Mouse (Mus musculus) ES-E14 (cell line): ENCODE measurements around the gene Mansc1. TPM values are rescaled to one million over a fixed set of nuclear protein-coding genes. Genes with fewer than 3 reads are reported as not detected.

Source experiments
- DNase-seq: peaks from one replicate; pipeline ENCODE4 v3.0.0-alpha.2; 2013; ENCODE audit warnings: low read depth, low spot score
- H3K27ac ChIP-seq: 2 replicates; pipeline ENCODE4 v1.5.1; 2012; ENCODE audit warnings: low read depth, mild to moderate bottlenecking, low read length, moderate library complexity, mixed read lengths; ENCODE audit not compliant: poor library complexity, insufficient read depth, severe bottlenecking
- H3K36me3 ChIP-seq: 2 replicates; pipeline ENCODE4 v1.6.1; 2012; ENCODE audit warnings: mild to moderate bottlenecking, low read length, moderate library complexity, mixed read lengths; ENCODE audit not compliant: control insufficient read depth, poor library complexity, insufficient read depth, severe bottlenecking
- H3K4me1 ChIP-seq, 2 experiments: fragments of 150-350 bp in 1 of 2; sonication (generic) in 1 of 2; 2 replicates each; pipeline ENCODE4 v1.6.1; 2012; ENCODE audit warnings: low read length in 2 of 2, mild to moderate bottlenecking in 1 of 2, mixed read lengths in 1 of 2; ENCODE audit not compliant: control insufficient read depth in 2 of 2, insufficient read depth in 2 of 2, poor library complexity in 1 of 2
- H3K4me3 ChIP-seq, 2 experiments: fragments of 150-350 bp in 1 of 2; sonication (generic) in 1 of 2; 2 replicates each; pipeline ENCODE4 v1.5.1; 2012; ENCODE audit warnings: low read length in 2 of 2, low read depth in 1 of 2, mild to moderate bottlenecking in 1 of 2, mixed read lengths in 1 of 2; ENCODE audit not compliant: insufficient read depth in 1 of 2, poor library complexity in 1 of 2, severe bottlenecking in 1 of 2
- H3K9ac ChIP-seq: 2 replicates; pipeline ENCODE4 v1.6.1; 2012; ENCODE audit warnings: low read depth, mild to moderate bottlenecking, low read length, mixed read lengths; ENCODE audit not compliant: poor library complexity, insufficient read depth, severe bottlenecking
- H3K9me3 ChIP-seq: fragments of 150-350 bp; sonication (generic); 2 replicates; pipeline ENCODE4 v1.6.1; 2012; ENCODE audit warnings: low read depth, mild to moderate bottlenecking, low read length; ENCODE audit not compliant: control insufficient read depth, insufficient read depth
- CHD2 ChIP-seq: IDR thresholded peaks from 2 replicates; pipeline ENCODE4 v1.6.1; 2014; ENCODE audit warnings: mild to moderate bottlenecking, low read depth, low read length, inconsistent platforms
- HCFC1 ChIP-seq: IDR thresholded peaks from 2 replicates; pipeline ENCODE4 v1.6.1; 2012; ENCODE audit warnings: low read length, inconsistent platforms, borderline replicate concordance; ENCODE audit not compliant: insufficient read depth
- MAFK ChIP-seq: IDR thresholded peaks from 2 replicates; pipeline ENCODE4 v1.6.1; 2014; ENCODE audit warnings: mild to moderate bottlenecking, low read depth, low read length, inconsistent platforms; ENCODE audit not compliant: insufficient read depth
- ZC3H11A ChIP-seq: IDR thresholded peaks from 2 replicates; pipeline ENCODE4 v1.6.1; 2012; ENCODE audit warnings: low read depth, mild to moderate bottlenecking, inconsistent platforms, low read length, borderline replicate concordance
- ZNF384 ChIP-seq: IDR thresholded peaks from 2 replicates; pipeline ENCODE4 v1.6.1; 2012; ENCODE audit warnings: low read depth, low read length, inconsistent platforms
- in situ Hi-C, 2 experiments: fragments of 600-800 bp; cut with MboI; formaldehyde crosslinking; loops; one replicate each; pipeline ENCODE4 v1.15.1; 2025; ENCODE audit warnings: low sequenced_read_pairs in 2 of 2, inconsistent platforms in 1 of 2; ENCODE audit not compliant: unreplicated experiment in 2 of 2
- total RNA-seq: library from RNA; depleted of rRNA; stranded (reverse); fragments of 300-350 nt; gene quantifications from 2 replicates; pipeline ENCODE4 v1.2.3, GENCODE M21; 2012

The Mansc1 gene
- total RNA-seq, 1 experiment: 0.58 TPM

GRCm38 (mm10) chr6:134606949-134607746, 25.1 kb downstream of the Mansc1 start:
- H3K9me3 ChIP-seq: no peaks in the 10 kb centered on the region
- in situ Hi-C loops: loop anchor here in 1 of 2 experiments (25.0 kb wide), 1 partner anchor 170 kb away; no protein-coding TSS in a partner anchor
- no peak overlapping the region for H3K9ac ChIP-seq
- H3K36me3 ChIP-seq: no peaks in the 10 kb centered on the region
- H3K4me1 ChIP-seq: peaks cover 0 to 2% of the 10 kb centered on the region in 2 experiments; a peak in 2 of 4 replicates
- DNase-seq: no peak
- H3K27ac ChIP-seq: no peak overlapping the region
- TF ChIP-seq MAFK (peak; percentile 95), ZC3H11A (peak; percentile 60; the same call in 1 of the 2 replicates), CHD2 (no peak)
- no peak overlapping the region for H3K4me3 ChIP-seq

DNA sequence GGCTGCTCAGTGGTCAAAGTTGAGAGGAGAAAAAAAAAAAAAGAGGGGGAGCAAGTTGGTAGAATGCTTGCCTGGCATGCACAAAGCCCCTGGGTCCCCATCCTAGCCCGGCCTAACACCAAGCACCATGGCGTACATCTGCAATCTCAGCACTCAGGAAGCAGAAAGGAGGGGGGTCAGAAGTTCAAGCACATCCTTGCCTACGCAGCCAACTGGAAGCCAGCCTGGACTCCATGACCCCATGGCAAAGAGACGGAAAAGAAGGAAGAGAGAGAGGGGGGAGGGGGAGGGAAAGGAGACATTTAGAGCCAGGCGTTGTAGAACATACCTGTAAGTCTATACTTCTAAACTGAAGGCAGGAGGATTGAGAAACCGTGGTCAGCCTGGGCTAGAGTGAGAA, 25.7 kb downstream of the Mansc1 start:
- in situ Hi-C loops: loop anchor here in 1 of 2 experiments (25.0 kb wide), 1 partner anchor 169 kb away; no protein-coding TSS in a partner anchor

GRCm38 (mm10) chr6:134605196-134605595, 27.1 kb downstream of the Mansc1 start:
- no peak for TF ChIP-seq CHD2
- no peak overlapping the region for H3K27ac ChIP-seq
- in situ Hi-C loops: loop anchor here in 1 of 2 experiments (25.0 kb wide), 1 partner anchor 168 kb away; no protein-coding TSS in a partner anchor
- H3K36me3 ChIP-seq: no peaks in the 10 kb centered on the region
- no peak overlapping the region for H3K4me3 ChIP-seq
- no peaks in the 10 kb centered on the region for H3K9me3 ChIP-seq
- DNase-seq: no peak
- no peak overlapping the region for H3K9ac ChIP-seq
- peaks cover 0 to 2% of the 10 kb centered on the region in 2 experiments; a peak in 2 of 4 replicates for H3K4me1 ChIP-seq

More for the DNA sequence above, 25.7 kb downstream of the Mansc1 start:
- Histone ChIP-seq H3K36me3 (no peaks in the 10 kb centered on the region), H3K27ac (no peak overlapping the region), H3K9me3 (no peaks in the 10 kb centered on the region), H3K4me3 (no peak overlapping the region), H3K9ac (no peak overlapping the region), H3K4me1 (peaks cover 0 to 2% of the 10 kb centered on the region in 2 experiments; a peak in 2 of 4 replicates)
- DNase-seq: no peak
- TF ChIP-seq CHD2: no peak
- TF ChIP-seq MAFK: no peak
- no peak for TF ChIP-seq ZNF384
- TF ChIP-seq HCFC1: no peak
- no peak for TF ChIP-seq ZC3H11A

GRCm38 (mm10) chr6:134602371-134603003, 29.8 kb downstream of the Mansc1 start:
- H3K36me3 ChIP-seq: no peaks in the 10 kb centered on the region
- H3K9me3 ChIP-seq: no peaks in the 10 kb centered on the region
- DNase-seq: no peak
- H3K27ac ChIP-seq: no peak overlapping the region
- in situ Hi-C loops: loop anchor here in 1 of 2 experiments (25.0 kb wide), 1 partner anchor 165 kb away; no protein-coding TSS in a partner anchor
- H3K9ac ChIP-seq: no peak overlapping the region
- TF ChIP-seq CHD2 (no peak), HCFC1 (no peak), ZC3H11A (no peak), ZNF384 (no peak), MAFK (no peak)
- H3K4me1 ChIP-seq: 0 out of 4 replicates have a peak, but pooled peaks cover 0 to 2% of the 10 kb centered on the region in 2 experiments
- no peak overlapping the region for H3K4me3 ChIP-seq
